Mouse (Mus musculus) forebrain, embryonic 12.5 days (tissue): ENCODE results near the gene Sorl1. TPM values are rescaled to one million over a fixed set of nuclear protein-coding genes. Genes with fewer than 3 reads are reported as not detected.

Source experiments
- ATAC-seq: fragments of 200-750 bp; cut with Nextera tagmentation; 2 replicates; pipeline ENCODE4 v1.8.0; 2017; ENCODE audit warnings: moderate TSS enrichment; ENCODE audit not compliant: low FRiP score
- H3K27ac ChIP-seq: fragments of 300-500 bp; sonication (generic); 2 replicates; pipeline ENCODE4 v1.5.1; 2016; ENCODE audit warnings: mild to moderate bottlenecking
- H3K27me3 ChIP-seq: fragments of 300-500 bp; sonication (generic); 2 replicates; pipeline ENCODE4 v1.6.1; 2016; ENCODE audit warnings: mild to moderate bottlenecking
- H3K36me3 ChIP-seq: fragments of 300-500 bp; sonication (generic); replicated peaks from 2 replicates; pipeline ENCODE4 v1.6.1; 2016; ENCODE audit warnings: mild to moderate bottlenecking
- H3K4me1 ChIP-seq: fragments of 300-500 bp; sonication (generic); 2 replicates; pipeline ENCODE4 v1.6.1; 2016
- H3K4me2 ChIP-seq: fragments of 300-500 bp; sonication (generic); 2 replicates; pipeline ENCODE4 v1.6.1; 2016; ENCODE audit warnings: mild to moderate bottlenecking, moderate library complexity
- H3K4me3 ChIP-seq: fragments of 300-500 bp; sonication (generic); replicated peaks from 2 replicates; pipeline ENCODE4 v1.5.1; 2016; ENCODE audit warnings: mild to moderate bottlenecking
- H3K9ac ChIP-seq: fragments of 300-500 bp; sonication (generic); 2 replicates; pipeline ENCODE4 v1.6.1; 2016; ENCODE audit warnings: mild to moderate bottlenecking
- H3K9me3 ChIP-seq: fragments of 300-500 bp; sonication (generic); 2 replicates; pipeline ENCODE4 v1.6.1; 2016
- WGBS: fragments of 180-500 bp; shearing (Covaris S2); methylation state at CpG from one replicate; pipeline ENCODE4 v1.1.7; 2016; 5-methylcytosine and 5-hydroxymethylcytosine counted together
- polyA plus RNA-seq: library from polyadenylated mRNA; unstranded; fragments of >200 nt; fragmentation: Nextera tagmentation; extraction: Ambion mirVana; gene quantifications from 2 replicates; pipeline ENCODE4 v1.2.1, GENCODE M21; 2016

Gene Sorl1
- polyA plus RNA-seq, 1 experiment from 2014 or later, result 11.1 TPM

- WGBS, result 95% methylated on average over 29 of the region's 29 CpGs
- Histone ChIP-seq H3K4me3 (no peak overlapping the region), H3K4me1 (no peaks in the 10 kb centered on the region), H3K9ac (no peak overlapping the region), H3K27me3 (no peaks in the 10 kb centered on the region), H3K27ac (no peak overlapping the region), H3K4me2 (no peak overlapping the region), H3K36me3 (no peaks in the 10 kb centered on the region), H3K9me3 (no peaks in the 10 kb centered on the region)
- no peak for ATAC-seq
These were observed 42.2 kb downstream of the Sorl1 start for GRCm38 (mm10) chr9:42081681-42082530.

- Histone ChIP-seq H3K27me3 (no peaks in the 10 kb centered on the region), H3K36me3 (peaks cover 5% of the 10 kb centered on the region), H3K4me2 (no peak overlapping the region), H3K9ac (no peak overlapping the region), H3K4me3 (no peak overlapping the region), H3K27ac (no peak overlapping the region), H3K9me3 (no peaks in the 10 kb centered on the region), H3K4me1 (no peaks in the 10 kb centered on the region)
- no peak for ATAC-seq
- whole genome bisulfite sequencing, result 73% methylated on average over 9 of the region's 9 CpGs
These were observed 43.4 kb downstream of the Sorl1 start for GRCm38 (mm10) chr9:42080671-42081070.

- no peak for ATAC-seq
- H3K27me3 ChIP-seq, result no peaks in the 10 kb centered on the region
- no peaks in the 10 kb centered on the region for H3K9me3 ChIP-seq
- H3K4me1 ChIP-seq, result no peaks in the 10 kb centered on the region
- no peak overlapping the region for H3K27ac ChIP-seq
- peaks cover 5% of the 10 kb centered on the region for H3K36me3 ChIP-seq
- 82% methylated on average over 16 of the region's 16 CpGs for WGBS
- no peak overlapping the region for H3K9ac ChIP-seq
- no peak overlapping the region for H3K4me2 ChIP-seq
- H3K4me3 ChIP-seq, result no peak overlapping the region
These were observed 46.8 kb downstream of the Sorl1 start for GRCm38 (mm10) chr9:42077112-42077845.

GRCm38 (mm10) chr9:42076256-42076849, 47.7 kb downstream of the Sorl1 start:
- Histone ChIP-seq H3K4me2 (no peak overlapping the region), H3K9ac (no peak overlapping the region), H3K4me3 (no peak overlapping the region), H3K27ac (no peak overlapping the region), H3K27me3 (no peaks in the 10 kb centered on the region), H3K36me3 (peaks cover 5% of the 10 kb centered on the region), H3K9me3 (no peaks in the 10 kb centered on the region), H3K4me1 (no peaks in the 10 kb centered on the region)
- WGBS, result 92% methylated on average over 10 of the region's 10 CpGs
- no peak for ATAC-seq

- Histone ChIP-seq H3K4me1 (no peaks in the 10 kb centered on the region), H3K27me3 (no peaks in the 10 kb centered on the region), H3K4me2 (no peak overlapping the region), H3K27ac (no peak overlapping the region), H3K9ac (no peak overlapping the region), H3K36me3 (peaks cover 8% of the 10 kb centered on the region), H3K4me3 (no peak overlapping the region), H3K9me3 (no peaks in the 10 kb centered on the region)
- 41% methylated on average over 2 of the region's 2 CpGs for WGBS
- ATAC-seq, result no peak
These were observed 48.9 kb downstream of the Sorl1 start for GRCm38 (mm10) chr9:42075241-42075640.

DNA sequence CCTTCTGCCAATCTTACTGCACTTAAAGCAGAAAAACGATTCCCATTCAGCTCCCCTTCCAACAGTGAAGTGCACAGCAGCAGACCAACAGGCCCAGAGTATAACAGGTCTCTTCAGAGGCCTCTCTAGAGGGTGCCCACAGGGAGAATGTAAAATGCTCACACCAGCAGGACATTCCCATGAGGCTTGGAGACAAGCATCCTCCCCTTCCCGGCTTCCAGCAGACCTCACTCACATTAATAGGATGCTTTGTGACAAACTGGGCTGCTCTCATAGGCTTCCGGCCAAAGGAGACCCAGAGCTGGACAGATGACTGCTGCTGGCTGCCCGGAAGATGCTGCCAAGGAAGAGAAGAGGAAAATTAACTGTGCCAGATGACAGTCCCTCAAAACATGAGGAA, 52.1 kb downstream of the Sorl1 start:
- no peaks in the 10 kb centered on the region for H3K27me3 ChIP-seq
- peaks cover 8% of the 10 kb centered on the region for H3K36me3 ChIP-seq
- H3K4me1 ChIP-seq, result no peaks in the 10 kb centered on the region
- WGBS, result 74% methylated on average over 4 of the region's 4 CpGs
- H3K4me2 ChIP-seq, result no peak overlapping the region
- no peak for ATAC-seq
- H3K9me3 ChIP-seq, result no peaks in the 10 kb centered on the region
- no peak overlapping the region for H3K4me3 ChIP-seq
- H3K9ac ChIP-seq, result no peak overlapping the region
- H3K27ac ChIP-seq, result no peak overlapping the region

- no peaks in the 10 kb centered on the region for H3K27me3 ChIP-seq
- no peak overlapping the region for H3K4me2 ChIP-seq
- H3K9me3 ChIP-seq, result no peaks in the 10 kb centered on the region
- H3K4me3 ChIP-seq, result no peak overlapping the region
- no peak for ATAC-seq
- H3K36me3 ChIP-seq, result 0 out of 2 replicates have a peak, but pooled peaks cover 3% of the 10 kb centered on the region
- H3K9ac ChIP-seq, result no peak overlapping the region
- H3K27ac ChIP-seq, result no peak overlapping the region
- H3K4me1 ChIP-seq, result no peaks in the 10 kb centered on the region
- 96% methylated on average over 6 of the region's 6 CpGs for WGBS
These were observed 53.2 kb downstream of the Sorl1 start for GRCm38 (mm10) chr9:42070856-42071255.

DNA sequence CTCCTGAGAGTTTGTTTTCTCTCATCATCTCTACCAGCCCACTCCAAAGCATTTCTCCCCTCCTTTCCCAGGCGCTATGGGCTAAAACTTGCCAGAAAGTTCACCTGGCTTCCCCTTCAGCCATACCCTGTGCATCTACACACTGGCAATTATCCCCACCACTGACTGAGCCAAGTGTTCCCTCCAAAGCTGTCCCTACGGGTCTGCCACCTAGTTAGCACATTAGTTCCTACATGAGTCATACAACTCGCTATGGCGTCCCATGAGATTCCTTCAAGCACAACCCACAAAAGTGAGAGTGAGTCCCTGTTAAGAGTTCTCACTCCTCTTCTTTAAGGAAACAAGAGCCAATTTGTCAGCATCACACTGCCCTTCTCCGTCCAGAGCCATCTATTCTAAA, 54.6 kb downstream of the Sorl1 start:
- no peak overlapping the region for H3K9ac ChIP-seq
- ATAC-seq, result no peak
- no peaks in the 10 kb centered on the region for H3K4me1 ChIP-seq
- no peaks in the 10 kb centered on the region for H3K27me3 ChIP-seq
- H3K36me3 ChIP-seq, result 0 out of 2 replicates have a peak, but pooled peaks cover 3% of the 10 kb centered on the region
- WGBS, result 91% methylated on average over 5 of the region's 5 CpGs
- no peak overlapping the region for H3K4me3 ChIP-seq
- H3K27ac ChIP-seq, result no peak overlapping the region
- H3K4me2 ChIP-seq, result no peak overlapping the region
- H3K9me3 ChIP-seq, result no peaks in the 10 kb centered on the region

- no peak overlapping the region for H3K27ac ChIP-seq
- H3K4me1 ChIP-seq, result no peaks in the 10 kb centered on the region
- 0 out of 2 replicates have a peak, but pooled peaks cover 3% of the 10 kb centered on the region for H3K36me3 ChIP-seq
- no peak overlapping the region for H3K9ac ChIP-seq
- no peak overlapping the region for H3K4me2 ChIP-seq
- 81% methylated on average over 9 of the region's 9 CpGs for WGBS
- H3K4me3 ChIP-seq, result no peak overlapping the region
- H3K27me3 ChIP-seq, result no peaks in the 10 kb centered on the region
- ATAC-seq, result no peak
- no peaks in the 10 kb centered on the region for H3K9me3 ChIP-seq
These were observed 56.1 kb downstream of the Sorl1 start for GRCm38 (mm10) chr9:42067950-42068349.

DNA sequence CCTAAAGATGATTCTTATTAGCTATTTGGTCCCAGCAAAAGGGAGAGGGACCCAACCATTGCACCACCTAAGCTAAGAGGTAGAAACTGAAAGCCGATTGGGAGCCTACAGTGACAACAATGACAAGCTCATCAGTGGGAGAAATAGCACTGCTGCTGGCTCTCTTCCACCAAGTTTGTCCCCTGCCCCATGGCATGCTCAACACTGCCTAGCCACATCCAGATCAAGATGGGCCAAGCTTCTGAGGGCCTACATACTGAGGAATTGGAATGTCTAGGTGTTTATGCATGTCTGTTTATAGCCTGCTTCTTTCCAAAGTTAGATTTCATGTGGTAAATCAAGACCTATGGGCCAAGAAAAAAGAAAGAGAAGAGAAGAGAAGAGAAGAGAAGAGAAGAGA, 58.3 kb downstream of the Sorl1 start:
- 82% methylated on average over 1 of the region's 1 CpGs for WGBS
- H3K9ac ChIP-seq, result no peak overlapping the region
- H3K4me1 ChIP-seq, result peaks cover 4% of the 10 kb centered on the region; the same call in 1 of the 2 replicates
- no peak overlapping the region for H3K27ac ChIP-seq
- ATAC-seq, result no peak
- H3K9me3 ChIP-seq, result no peaks in the 10 kb centered on the region
- no peak overlapping the region for H3K4me2 ChIP-seq
- H3K36me3 ChIP-seq, result peaks cover 3% of the 10 kb centered on the region; the same call in 1 of the 2 replicates
- no peak overlapping the region for H3K4me3 ChIP-seq
- no peaks in the 10 kb centered on the region for H3K27me3 ChIP-seq

GRCm38 (mm10) chr9:42063391-42063790, 60.7 kb downstream of the Sorl1 start:
- no peak overlapping the region for H3K9ac ChIP-seq
- H3K9me3 ChIP-seq, result no peaks in the 10 kb centered on the region
- no peaks in the 10 kb centered on the region for H3K27me3 ChIP-seq
- WGBS, result 84% methylated on average over 4 of the region's 4 CpGs
- ATAC-seq, result no peak
- no peak overlapping the region for H3K4me2 ChIP-seq
- H3K27ac ChIP-seq, result no peak overlapping the region
- no peaks in the 10 kb centered on the region; the same call in 1 of the 2 replicates for H3K36me3 ChIP-seq
- no peak overlapping the region for H3K4me3 ChIP-seq
- peaks cover 4% of the 10 kb centered on the region; the same call in 1 of the 2 replicates for H3K4me1 ChIP-seq

DNA sequence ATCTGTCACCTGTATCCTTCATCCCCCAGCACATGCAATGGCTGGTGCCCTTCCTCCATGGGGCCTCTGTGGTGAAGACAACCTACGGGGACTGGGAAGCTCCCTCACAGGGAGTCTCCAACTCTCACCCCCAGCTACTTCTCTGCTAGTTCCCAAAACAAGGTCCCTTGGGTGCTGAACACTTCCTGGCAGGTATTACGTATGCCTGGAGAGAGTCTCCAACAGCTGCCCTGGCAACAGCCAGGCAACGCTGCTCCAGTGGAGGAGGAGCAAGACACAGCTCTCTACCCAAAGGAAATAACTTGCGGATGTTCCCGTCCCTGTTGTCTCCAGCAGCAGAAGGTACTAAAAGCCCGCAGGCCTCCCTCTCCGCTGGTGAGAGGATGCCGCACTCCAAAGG, 61.8 kb downstream of the Sorl1 start:
- ATAC-seq, result no peak
- peaks cover 4% of the 10 kb centered on the region; the same call in 1 of the 2 replicates for H3K4me1 ChIP-seq
- H3K27ac ChIP-seq, result no peak overlapping the region
- WGBS, result 87% methylated on average over 8 of the region's 8 CpGs
- H3K36me3 ChIP-seq, result no peaks in the 10 kb centered on the region; the same call in 1 of the 2 replicates
- H3K4me3 ChIP-seq, result no peak overlapping the region
- H3K9me3 ChIP-seq, result no peaks in the 10 kb centered on the region
- 0 out of 2 replicates have a peak, but pooled peaks cover 5% of the 10 kb centered on the region for H3K27me3 ChIP-seq
- H3K4me2 ChIP-seq, result no peak overlapping the region
- no peak overlapping the region for H3K9ac ChIP-seq
